Mouse (Mus musculus) heart, postnatal 0 days (tissue): ENCODE measurements around the gene Ccdc152.

Source experiments
- CTCF ChIP-seq: IDR thresholded peaks from 2 replicates; pipeline ENCODE4 v1.5.1; 2016; ENCODE audit warnings: antibody characterized with exemption, control low read depth, low read depth
- EP300 ChIP-seq: IDR thresholded peaks from 2 replicates; pipeline ENCODE4 v1.6.1; 2016; ENCODE audit warnings: antibody characterized with exemption, low read depth

DNA sequence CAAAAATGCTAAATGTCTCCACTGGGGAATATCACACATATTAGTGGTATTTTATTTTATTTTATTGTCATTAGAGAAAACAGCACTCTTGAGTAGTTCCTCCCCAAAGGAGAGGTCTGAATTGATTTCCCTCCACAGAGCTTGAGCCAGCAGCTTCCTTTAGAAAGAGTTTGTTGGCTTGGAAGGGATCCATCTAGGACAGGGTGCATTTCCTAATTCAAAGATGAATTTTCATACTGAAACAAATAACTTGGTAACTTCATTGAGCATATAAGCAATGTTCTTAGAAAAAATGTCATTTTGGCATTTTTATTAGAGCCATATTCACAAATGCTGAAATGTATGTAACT is 51.6 kb downstream of the Ccdc152 start:
- TF ChIP-seq EP300 (no peak), CTCF (no peak)
